Mouse (Mus musculus) intestine, postnatal 0 days (tissue): Measurements from ENCODE around the gene Arhgap17. TPM values are rescaled to one million over a fixed set of nuclear protein-coding genes. Genes with fewer than 3 reads are reported as not detected.
A peak's percentile ranks its signal among the peaks of the same experiment; 100 is the strongest.

ENCODE experiments used
- ATAC-seq: fragments of 200-750 bp; cut with Nextera tagmentation; 2 replicates; pipeline ENCODE4 v1.8.0; 2017; ENCODE audit warnings: mild to moderate bottlenecking, moderate TSS enrichment, moderate library complexity
- H3K27ac ChIP-seq: fragments of 300-500 bp; sonication (generic); 2 replicates; pipeline ENCODE4 v1.5.1; 2014; ENCODE audit warnings: mild to moderate bottlenecking, low read depth, low read length, moderate library complexity
- H3K27me3 ChIP-seq: fragments of 300-500 bp; sonication (generic); replicated peaks from 2 replicates; pipeline ENCODE4 v1.6.1; 2014; ENCODE audit warnings: low read length, mixed read lengths; ENCODE audit not compliant: control insufficient read depth, insufficient read depth
- H3K36me3 ChIP-seq: fragments of 300-500 bp; sonication (generic); 2 replicates; pipeline ENCODE4 v1.6.1; 2014; ENCODE audit warnings: mild to moderate bottlenecking, moderate library complexity; ENCODE audit not compliant: control insufficient read depth, insufficient read depth
- H3K4me1 ChIP-seq: fragments of 300-500 bp; sonication (generic); replicated peaks from 2 replicates; pipeline ENCODE4 v1.6.1; 2014; ENCODE audit warnings: antibody characterized with exemption, low read length, mixed read lengths; ENCODE audit not compliant: control insufficient read depth, insufficient read depth
- H3K4me2 ChIP-seq: fragments of 300-500 bp; sonication (generic); replicated peaks from 2 replicates; pipeline ENCODE4 v1.6.1; 2014; ENCODE audit warnings: low read depth, mild to moderate bottlenecking, moderate library complexity
- H3K4me3 ChIP-seq: fragments of 300-500 bp; sonication (generic); 2 replicates; pipeline ENCODE4 v1.5.1; 2014; ENCODE audit warnings: low read depth, low read length
- H3K9ac ChIP-seq: fragments of 300-500 bp; sonication (generic); 2 replicates; pipeline ENCODE4 v1.6.1; 2014; ENCODE audit warnings: mild to moderate bottlenecking, low read depth, low read length
- H3K9me3 ChIP-seq: fragments of 300-500 bp; sonication (generic); 2 replicates; pipeline ENCODE4 v1.6.1; 2016; ENCODE audit warnings: mixed run types; ENCODE audit not compliant: control insufficient read depth
- CTCF ChIP-seq: sonication (generic); IDR thresholded peaks from 2 replicates; pipeline ENCODE4 v1.5.1; 2016; ENCODE audit warnings: low read depth, mild to moderate bottlenecking, control low read depth, antibody characterized with exemption, moderate library complexity
- WGBS: fragments of 180-500 bp; shearing (Covaris S2); extraction: QIAGEN DNeasy Blood & Tissue Kit; methylation state at CpG from one replicate; pipeline ENCODE4 v1.1.7; 2014; 5-methylcytosine and 5-hydroxymethylcytosine counted together
- polyA plus RNA-seq: library from polyadenylated mRNA; unstranded; fragments of >200 nt; fragmentation: Nextera tagmentation; extraction: Ambion mirVana; gene quantifications from 2 replicates; pipeline ENCODE4 v1.2.1, GENCODE M21; 2015

Arhgap17 gene
- polyA plus RNA-seq, 1 experiment from 2014 or later, result 18.0 TPM

DNA sequence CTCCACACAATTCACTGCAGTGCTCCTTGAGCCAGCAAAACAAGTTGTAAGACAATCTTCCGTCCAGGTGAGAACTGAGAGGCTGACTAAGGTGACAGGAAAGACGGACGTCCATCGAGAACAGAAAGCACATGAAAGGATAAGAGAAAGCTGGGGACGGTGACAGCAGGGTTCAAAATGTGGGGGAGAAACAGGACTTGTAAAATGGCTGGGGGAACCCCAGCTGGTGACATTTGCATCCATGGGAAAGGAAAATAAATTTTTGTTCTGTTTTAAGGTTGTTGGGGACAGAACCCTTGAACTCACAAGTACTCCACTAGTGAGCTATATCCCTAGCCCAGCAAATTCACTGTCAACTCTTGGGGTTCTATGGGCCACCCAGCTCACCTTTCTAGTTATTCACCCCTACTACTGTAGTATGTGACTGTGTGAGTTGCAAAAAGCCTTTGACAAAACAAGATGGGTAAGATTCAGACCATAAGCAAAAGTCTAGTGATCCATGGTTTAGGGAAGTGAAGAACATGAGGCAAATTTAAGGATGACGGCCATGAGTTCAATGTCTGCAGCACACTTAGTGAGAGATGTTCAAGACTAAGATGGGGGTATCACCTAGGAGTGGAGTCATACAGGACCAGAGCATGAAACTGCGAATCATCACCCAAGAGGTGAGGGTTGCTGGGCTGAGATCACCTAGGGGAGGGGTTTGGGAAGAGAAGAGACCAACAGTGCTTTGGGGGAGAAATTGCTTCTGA lies 8.3 kb downstream of the Arhgap17 start:
- Histone ChIP-seq H3K36me3 (no peaks in the 10 kb centered on the region), H3K4me3 (no peak overlapping the region), H3K4me1 (peaks cover 5% of the 10 kb centered on the region; the same call in 1 of the 2 replicates), H3K9me3 (no peaks in the 10 kb centered on the region), H3K27me3 (no peaks in the 10 kb centered on the region), H3K27ac (no peak overlapping the region), H3K4me2 (no peak overlapping the region), H3K9ac (no peak overlapping the region)
- WGBS, result 90% methylated on average over 7 of the region's 7 CpGs
- no peak for TF ChIP-seq CTCF
- no peak for ATAC-seq

DNA sequence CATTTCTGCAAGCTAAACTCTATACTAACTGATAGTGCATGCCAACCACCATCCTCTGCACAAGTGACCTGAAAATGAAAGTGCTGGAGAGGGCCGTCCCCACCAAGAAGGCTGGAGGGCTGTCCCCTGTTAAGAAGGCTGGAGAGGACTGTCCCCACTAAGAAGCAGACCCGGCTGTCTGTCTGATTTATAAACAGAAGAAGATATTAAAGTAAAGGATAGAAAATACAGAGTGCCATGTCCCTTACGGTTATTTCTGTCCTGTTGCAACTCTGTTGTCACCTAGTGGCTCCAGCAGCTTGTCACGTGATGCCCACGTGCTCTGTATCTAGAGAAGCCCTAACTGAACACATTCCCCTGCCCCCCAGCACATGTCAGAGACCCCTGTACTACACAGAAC lies 9.5 kb downstream of the Arhgap17 start:
- Histone ChIP-seq H3K4me3 (no peak overlapping the region), H3K27ac (no peak overlapping the region), H3K4me2 (no peak overlapping the region), H3K4me1 (no peaks in the 10 kb centered on the region), H3K27me3 (no peaks in the 10 kb centered on the region), H3K9me3 (no peaks in the 10 kb centered on the region), H3K9ac (no peak overlapping the region), H3K36me3 (no peaks in the 10 kb centered on the region)
- no peak for ATAC-seq
- WGBS, result 63% methylated on average over 5 of the region's 5 CpGs
- TF ChIP-seq CTCF, result no peak

GRCm38 (mm10) chr7:123359101-123359500 lies 10.6 kb downstream of the Arhgap17 start:
- no peak overlapping the region for H3K4me2 ChIP-seq
- no peaks in the 10 kb centered on the region for H3K27me3 ChIP-seq
- TF ChIP-seq CTCF, result no peak
- no peaks in the 10 kb centered on the region for H3K9me3 ChIP-seq
- H3K36me3 ChIP-seq, result no peaks in the 10 kb centered on the region
- H3K27ac ChIP-seq, result no peak overlapping the region
- no peak overlapping the region for H3K9ac ChIP-seq
- no peak overlapping the region for H3K4me3 ChIP-seq
- peaks cover 2% of the 10 kb centered on the region; the same call in 1 of the 2 replicates for H3K4me1 ChIP-seq
- no peak for ATAC-seq
- WGBS, result 86% methylated on average over 7 of the region's 7 CpGs

DNA sequence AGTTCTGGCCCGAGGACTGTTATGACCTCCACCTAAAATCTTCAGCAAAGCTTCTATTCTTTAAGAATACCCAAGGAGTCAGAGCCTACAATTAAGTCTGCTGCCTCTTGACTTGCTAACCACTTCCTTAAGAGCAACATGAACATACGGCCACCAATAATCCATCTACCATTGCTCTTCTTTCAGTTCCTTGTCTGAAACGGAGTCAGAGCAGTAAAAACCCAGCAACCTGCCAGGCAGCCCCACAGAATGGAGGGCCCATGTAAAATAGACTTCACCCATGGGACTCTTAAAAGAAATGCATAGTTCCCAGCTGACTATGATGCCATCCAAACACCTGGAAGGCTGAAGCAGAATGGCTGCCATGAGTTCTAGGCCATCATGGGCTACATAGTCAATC lies 13.6 kb downstream of the Arhgap17 start:
- no peak for ATAC-seq
- peaks cover 3% of the 10 kb centered on the region; the same call in 1 of the 2 replicates for H3K4me1 ChIP-seq
- no peaks in the 10 kb centered on the region for H3K9me3 ChIP-seq
- no peak overlapping the region for H3K4me3 ChIP-seq
- H3K4me2 ChIP-seq, result no peak overlapping the region
- 0 out of 2 replicates have a peak overlapping the region, but pooled peaks have one; percentile 28 for H3K27ac ChIP-seq
- no peaks in the 10 kb centered on the region for H3K36me3 ChIP-seq
- TF ChIP-seq CTCF, result no peak
- H3K9ac ChIP-seq, result no peak overlapping the region
- WGBS, result 72% methylated on average over 3 of the region's 3 CpGs
- no peaks in the 10 kb centered on the region for H3K27me3 ChIP-seq

DNA sequence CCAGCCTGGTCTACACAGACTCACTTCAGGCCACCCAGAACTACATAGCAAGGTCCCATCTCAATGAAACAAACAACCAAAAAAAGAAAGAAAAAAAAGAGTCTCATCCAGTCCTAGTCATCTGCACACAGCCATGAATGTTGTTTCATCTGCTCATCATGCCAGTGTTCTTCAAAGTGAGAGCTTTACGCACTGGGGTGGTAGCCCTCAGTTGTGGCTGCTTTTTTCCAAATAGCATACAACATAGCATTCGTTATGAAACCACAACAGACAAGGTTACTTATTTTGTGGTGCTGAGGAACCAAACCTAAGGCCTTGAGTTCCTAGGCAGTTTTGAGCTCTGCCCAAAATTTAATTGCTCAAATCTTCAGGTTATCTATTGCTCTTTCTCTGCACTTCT lies 14.9 kb downstream of the Arhgap17 start:
- ATAC-seq, result no peak
- Histone ChIP-seq H3K27me3 (no peaks in the 10 kb centered on the region), H3K4me1 (peaks cover 4% of the 10 kb centered on the region; the same call in 1 of the 2 replicates), H3K4me2 (no peak overlapping the region), H3K4me3 (no peak overlapping the region), H3K36me3 (no peaks in the 10 kb centered on the region), H3K9me3 (no peaks in the 10 kb centered on the region), H3K27ac (no peak overlapping the region), H3K9ac (no peak overlapping the region)
- WGBS, result 90% methylated on average over 2 of the region's 2 CpGs
- TF ChIP-seq CTCF, result no peak

- no peak for ATAC-seq
- no peaks in the 10 kb centered on the region for H3K27me3 ChIP-seq
- H3K9me3 ChIP-seq, result no peaks in the 10 kb centered on the region
- no peak overlapping the region for H3K4me3 ChIP-seq
- peaks cover 7% of the 10 kb centered on the region; the same call in 1 of the 2 replicates for H3K4me1 ChIP-seq
- no peak for TF ChIP-seq CTCF
- H3K27ac ChIP-seq, result no peak overlapping the region
- H3K9ac ChIP-seq, result no peak overlapping the region
- no peaks in the 10 kb centered on the region for H3K36me3 ChIP-seq
- H3K4me2 ChIP-seq, result 0 out of 2 replicates have a peak overlapping the region, but pooled peaks have one; percentile 33
- 61% methylated on average over 5 of the region's 5 CpGs for WGBS
Observed at GRCm38 (mm10) chr7:123354392-123354791, 15.3 kb downstream of the Arhgap17 start.
